Mouse (Mus musculus): ENCODE data around the gene H2-T23. TPM values are rescaled to one million over a fixed set of nuclear protein-coding genes. Genes with fewer than 3 reads are reported as not detected.

H2-T23 gene
- polyA plus RNA-seq, 1 experiment from 2014 or later, result 3.1 TPM

- Histone ChIP-seq H3K4me1 (ENCODE audit: control insufficient read depth, insufficient read depth, low read length) (peaks cover 3% of the 10 kb centered on the region; the same call in 1 of the 2 replicates), H3K4me3 (ENCODE audit: low read depth, low read length) (no peak overlapping the region), H3K9me3 (replicated peaks; ENCODE audit: control insufficient read depth, low read length) (no peaks in the 10 kb centered on the region), H3K9ac (ENCODE audit: low read depth, low read length) (no peak overlapping the region), H3K4me2 (no peak overlapping the region), H3K27ac (ENCODE audit: low read depth, low read length) (no peak overlapping the region), H3K27me3 (ENCODE audit: control insufficient read depth, insufficient read depth, low read length) (no peaks in the 10 kb centered on the region), H3K36me3 (ENCODE audit: control insufficient read depth, insufficient read depth, low read length) (no peaks in the 10 kb centered on the region)
- WGBS (ENCODE audit: insufficient replicate concordance), result 40% methylated on average over 4 of the region's 4 CpGs
- no peak for ATAC-seq (replicated peaks; ENCODE audit: insufficient number of reproducible peaks, low FRiP score, low TSS enrichment)
Observed at GRCm38 (mm10) chr17:36025901-36026300, 6.8 kb downstream of the H2-T23 start.

GRCm38 (mm10) chr17:36025197-36025596, 7.5 kb downstream of the H2-T23 start:
- no peaks in the 10 kb centered on the region for H3K9me3 ChIP-seq (replicated peaks; ENCODE audit: control insufficient read depth, low read length)
- no peak overlapping the region for H3K9ac ChIP-seq (ENCODE audit: low read depth, low read length)
- H3K4me1 ChIP-seq (ENCODE audit: control insufficient read depth, insufficient read depth, low read length), result peaks cover 3% of the 10 kb centered on the region; the same call in 1 of the 2 replicates
- H3K4me3 ChIP-seq (ENCODE audit: low read depth, low read length), result no peak overlapping the region
- no peak overlapping the region for H3K4me2 ChIP-seq
- 51% methylated on average over 5 of the region's 5 CpGs for WGBS (ENCODE audit: insufficient replicate concordance)
- no peaks in the 10 kb centered on the region for H3K36me3 ChIP-seq (ENCODE audit: control insufficient read depth, insufficient read depth, low read length)
- no peak for ATAC-seq (replicated peaks; ENCODE audit: insufficient number of reproducible peaks, low FRiP score, low TSS enrichment)
- H3K27me3 ChIP-seq (ENCODE audit: control insufficient read depth, insufficient read depth, low read length), result no peaks in the 10 kb centered on the region
- no peak overlapping the region for H3K27ac ChIP-seq (ENCODE audit: low read depth, low read length)

DNA sequence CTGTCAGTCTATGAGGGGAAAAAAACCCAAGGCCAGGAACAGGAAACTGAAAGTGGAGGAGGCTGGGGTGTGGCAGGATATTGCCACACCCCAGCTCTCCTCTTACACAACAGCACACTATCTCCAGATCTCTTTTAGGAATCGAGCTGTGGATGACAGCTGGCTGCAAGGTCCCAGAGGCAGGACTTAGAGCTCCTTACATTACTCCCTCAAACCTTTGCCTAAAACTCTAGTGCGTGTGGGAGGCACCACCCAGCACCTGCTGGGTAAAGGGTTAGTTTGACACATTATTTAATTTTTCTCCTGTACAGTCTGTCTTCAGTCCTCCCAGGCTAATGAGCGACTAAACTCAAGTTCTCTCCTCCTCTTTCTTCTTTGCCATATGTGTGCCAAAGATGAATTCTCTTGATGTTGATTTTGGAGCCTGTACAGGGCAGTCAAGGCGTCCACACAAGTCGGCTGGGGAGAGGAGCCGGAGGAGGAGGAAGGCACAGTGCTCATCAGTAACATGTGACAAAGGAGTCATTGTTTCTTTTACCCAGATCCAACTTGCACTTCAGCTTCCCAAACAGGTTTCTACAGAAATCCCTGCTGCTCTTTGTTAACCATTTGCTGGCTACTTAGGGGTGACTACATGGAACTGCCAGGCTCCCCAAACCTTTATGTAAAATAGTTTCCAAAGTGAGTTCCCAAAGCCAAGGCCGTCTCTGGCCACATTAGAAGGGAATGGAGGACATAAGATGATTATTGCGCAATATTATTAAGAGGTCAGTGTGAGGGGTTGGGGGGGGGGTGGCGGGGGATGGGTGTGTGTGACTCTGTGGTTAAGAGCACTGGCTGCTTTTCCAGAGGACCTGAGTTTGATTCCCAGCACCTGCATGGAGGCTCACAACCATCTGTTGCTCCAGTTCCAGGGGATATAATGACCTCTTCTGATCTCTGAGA, 8.7 kb downstream of the H2-T23 start:
- H3K4me1 ChIP-seq (ENCODE audit: control insufficient read depth, insufficient read depth, low read length), result peaks cover 3% of the 10 kb centered on the region; the same call in 1 of the 2 replicates
- no peak overlapping the region for H3K27ac ChIP-seq (ENCODE audit: low read depth, low read length)
- WGBS (ENCODE audit: insufficient replicate concordance), result 61% methylated on average over 9 of the region's 9 CpGs
- H3K4me2 ChIP-seq, result no peak overlapping the region; the same call in 1 of the 2 replicates
- H3K4me3 ChIP-seq (ENCODE audit: low read depth, low read length), result no peak overlapping the region
- no peaks in the 10 kb centered on the region for H3K36me3 ChIP-seq (ENCODE audit: control insufficient read depth, insufficient read depth, low read length)
- H3K27me3 ChIP-seq (ENCODE audit: control insufficient read depth, insufficient read depth, low read length), result no peaks in the 10 kb centered on the region
- ATAC-seq (replicated peaks; ENCODE audit: insufficient number of reproducible peaks, low FRiP score, low TSS enrichment), result peak; percentile 60
- H3K9me3 ChIP-seq (replicated peaks; ENCODE audit: control insufficient read depth, low read length), result no peaks in the 10 kb centered on the region
- no peak overlapping the region for H3K9ac ChIP-seq (ENCODE audit: low read depth, low read length)

GRCm38 (mm10) chr17:36022922-36023321, 9.7 kb downstream of the H2-T23 start:
- WGBS (ENCODE audit: insufficient replicate concordance), result 85% methylated on average over 6 of the region's 6 CpGs
- no peak overlapping the region for H3K4me3 ChIP-seq (ENCODE audit: low read depth, low read length)
- H3K4me1 ChIP-seq (ENCODE audit: control insufficient read depth, insufficient read depth, low read length), result peaks cover 3% of the 10 kb centered on the region; the same call in 1 of the 2 replicates
- ATAC-seq (replicated peaks; ENCODE audit: insufficient number of reproducible peaks, low FRiP score, low TSS enrichment), result no peak
- no peak overlapping the region for H3K27ac ChIP-seq (ENCODE audit: low read depth, low read length)
- H3K9ac ChIP-seq (ENCODE audit: low read depth, low read length), result no peak overlapping the region
- H3K4me2 ChIP-seq, result no peak overlapping the region
- no peaks in the 10 kb centered on the region for H3K36me3 ChIP-seq (ENCODE audit: control insufficient read depth, insufficient read depth, low read length)
- no peaks in the 10 kb centered on the region for H3K9me3 ChIP-seq (replicated peaks; ENCODE audit: control insufficient read depth, low read length)
- H3K27me3 ChIP-seq (ENCODE audit: control insufficient read depth, insufficient read depth, low read length), result no peaks in the 10 kb centered on the region

DNA sequence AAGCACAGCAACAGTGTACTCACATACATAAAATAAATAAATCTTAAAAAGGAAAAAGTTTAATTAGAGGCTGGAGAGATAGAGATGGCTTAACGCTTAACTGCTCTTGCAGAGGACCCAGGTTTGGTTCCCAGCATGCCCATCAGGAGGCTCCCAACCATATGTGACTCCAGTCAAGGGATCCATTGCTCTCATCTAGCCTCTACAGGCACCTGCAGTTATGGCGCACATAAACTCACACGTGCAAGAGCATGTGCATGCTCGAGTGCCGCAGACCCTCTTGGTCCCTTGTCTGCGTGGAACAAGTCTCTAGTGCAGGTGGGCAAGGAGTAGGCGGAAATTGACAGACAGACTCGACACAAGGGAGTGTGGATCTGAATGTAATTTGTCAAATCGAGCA, 10.6 kb downstream of the H2-T23 start:
- peaks cover 3% of the 10 kb centered on the region; the same call in 1 of the 2 replicates for H3K4me1 ChIP-seq (ENCODE audit: control insufficient read depth, insufficient read depth, low read length)
- no peaks in the 10 kb centered on the region for H3K9me3 ChIP-seq (replicated peaks; ENCODE audit: control insufficient read depth, low read length)
- ATAC-seq (replicated peaks; ENCODE audit: insufficient number of reproducible peaks, low FRiP score, low TSS enrichment), result no peak
- WGBS (ENCODE audit: insufficient replicate concordance), result 82% methylated on average over 9 of the region's 9 CpGs
- H3K4me2 ChIP-seq, result no peak overlapping the region
- no peak overlapping the region for H3K4me3 ChIP-seq (ENCODE audit: low read depth, low read length)
- H3K27me3 ChIP-seq (ENCODE audit: control insufficient read depth, insufficient read depth, low read length), result no peaks in the 10 kb centered on the region
- no peak overlapping the region for H3K9ac ChIP-seq (ENCODE audit: low read depth, low read length)
- no peaks in the 10 kb centered on the region for H3K36me3 ChIP-seq (ENCODE audit: control insufficient read depth, insufficient read depth, low read length)
- no peak overlapping the region for H3K27ac ChIP-seq (ENCODE audit: low read depth, low read length)

DNA sequence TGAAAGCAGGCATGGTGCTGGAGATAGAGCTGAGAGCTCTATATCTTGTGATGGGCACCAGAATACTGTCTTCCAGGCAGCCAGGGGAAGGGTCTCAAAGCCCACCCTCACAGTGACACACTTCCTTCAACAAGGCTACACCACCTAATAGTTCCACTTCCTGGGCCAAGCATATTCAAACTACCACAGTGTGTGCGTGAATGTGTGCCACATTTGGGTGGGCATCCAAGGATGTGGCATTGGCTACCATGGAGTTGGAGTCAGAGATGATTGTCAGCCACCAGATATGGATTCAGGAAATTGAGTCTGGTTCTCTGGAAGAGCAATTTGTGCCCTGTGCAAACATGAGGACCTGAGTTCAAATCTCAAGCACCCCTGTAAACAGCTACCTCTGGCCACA, 11.3 kb downstream of the H2-T23 start:
- Histone ChIP-seq H3K27me3 (ENCODE audit: control insufficient read depth, insufficient read depth, low read length) (no peaks in the 10 kb centered on the region), H3K9me3 (replicated peaks; ENCODE audit: control insufficient read depth, low read length) (no peaks in the 10 kb centered on the region), H3K4me1 (ENCODE audit: control insufficient read depth, insufficient read depth, low read length) (peaks cover 3% of the 10 kb centered on the region; the same call in 1 of the 2 replicates), H3K27ac (ENCODE audit: low read depth, low read length) (peak overlapping the region; percentile 75; the same call in 1 of the 2 replicates), H3K4me3 (ENCODE audit: low read depth, low read length) (no peak overlapping the region), H3K9ac (ENCODE audit: low read depth, low read length) (no peak overlapping the region), H3K36me3 (ENCODE audit: control insufficient read depth, insufficient read depth, low read length) (no peaks in the 10 kb centered on the region), H3K4me2 (peak overlapping the region; percentile 57)
- ATAC-seq (replicated peaks; ENCODE audit: insufficient number of reproducible peaks, low FRiP score, low TSS enrichment), result no peak
- WGBS (ENCODE audit: insufficient replicate concordance), result 90% methylated on average over 1 of the region's 1 CpGs

- Histone ChIP-seq H3K9me3 (replicated peaks; ENCODE audit: control insufficient read depth, low read length) (no peaks in the 10 kb centered on the region), H3K27ac (ENCODE audit: low read depth, low read length) (peak within 1 kb of the TSS; percentile 75), H3K9ac (ENCODE audit: low read depth, low read length) (no peak within 1 kb of the TSS), H3K4me3 (ENCODE audit: low read depth, low read length) (peak within 1 kb of the TSS; percentile 25), H3K4me1 (ENCODE audit: control insufficient read depth, insufficient read depth, low read length) (peaks cover 3% of the 10 kb centered on the region; the same call in 1 of the 2 replicates), H3K4me2 (peak within 1 kb of the TSS; percentile 57), H3K36me3 (ENCODE audit: control insufficient read depth, insufficient read depth, low read length) (no peaks in the 10 kb centered on the region), H3K27me3 (ENCODE audit: control insufficient read depth, insufficient read depth, low read length) (no peaks in the 10 kb centered on the region)
- 25% methylated on average over 15 of the region's 15 CpGs for WGBS (ENCODE audit: insufficient replicate concordance)
- ATAC-seq (replicated peaks; ENCODE audit: insufficient number of reproducible peaks, low FRiP score, low TSS enrichment), result peak; percentile 79; the same call in 1 of the 2 replicates
Observed at GRCm38 (mm10) chr17:36020191-36021073, 12.2 kb downstream of the H2-T23 start, which contains the start of gene H2-T24. Gene H2-T24, minus strand, starts transcription at chr17:36020560.

DNA sequence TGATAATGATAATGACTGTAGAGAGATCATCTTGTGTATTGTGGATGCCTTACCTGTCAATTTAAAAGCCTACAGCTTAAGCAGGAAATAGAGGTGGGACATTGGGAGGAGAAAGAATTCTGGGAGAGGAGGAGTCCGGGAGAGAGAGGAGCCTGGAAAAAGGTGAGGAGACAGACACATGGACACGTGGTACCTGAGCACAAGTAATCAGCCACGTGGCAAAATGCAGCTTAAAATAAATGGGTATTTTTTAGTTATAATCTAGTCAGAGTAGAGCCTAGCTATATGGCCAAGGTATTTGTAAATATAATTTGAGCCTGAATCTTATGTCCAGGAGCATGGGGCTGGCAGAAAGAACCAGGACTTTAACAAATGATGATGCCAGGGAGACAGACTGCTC, 13.1 kb downstream of the H2-T23 start:
- peak overlapping the region; percentile 25 for H3K4me3 ChIP-seq (ENCODE audit: low read depth, low read length)
- 64% methylated on average over 3 of the region's 3 CpGs for WGBS (ENCODE audit: insufficient replicate concordance)

More for the DNA sequence above, 13.1 kb downstream of the H2-T23 start:
- H3K4me1 ChIP-seq (ENCODE audit: control insufficient read depth, insufficient read depth, low read length), result peaks cover 3% of the 10 kb centered on the region; the same call in 1 of the 2 replicates
- H3K9ac ChIP-seq (ENCODE audit: low read depth, low read length), result no peak overlapping the region
- peak overlapping the region; percentile 75; the same call in 1 of the 2 replicates for H3K27ac ChIP-seq (ENCODE audit: low read depth, low read length)
- peaks cover 1% of the 10 kb centered on the region; the same call in 1 of the 2 replicates for H3K36me3 ChIP-seq (ENCODE audit: control insufficient read depth, insufficient read depth, low read length)
- no peaks in the 10 kb centered on the region for H3K27me3 ChIP-seq (ENCODE audit: control insufficient read depth, insufficient read depth, low read length)
- no peaks in the 10 kb centered on the region for H3K9me3 ChIP-seq (replicated peaks; ENCODE audit: control insufficient read depth, low read length)
- ATAC-seq (replicated peaks; ENCODE audit: insufficient number of reproducible peaks, low FRiP score, low TSS enrichment), result no peak
- peak overlapping the region; percentile 57 for H3K4me2 ChIP-seq
